Mouse (Mus musculus) bone marrow macrophage, adult 2 months (primary cell): ENCODE data around the gene Slc4a3.

Experiments used
- CTCF ChIP-seq: IDR thresholded peaks from 2 replicates; pipeline ENCODE4 v1.5.1; 2012; ENCODE audit warnings: low read depth, mild to moderate bottlenecking, low read length, moderate library complexity
- POLR2A ChIP-seq: IDR thresholded peaks from 2 replicates; pipeline ENCODE4 v1.6.1; 2012; ENCODE audit warnings: mild to moderate bottlenecking, low read depth, low read length, borderline replicate concordance

DNA sequence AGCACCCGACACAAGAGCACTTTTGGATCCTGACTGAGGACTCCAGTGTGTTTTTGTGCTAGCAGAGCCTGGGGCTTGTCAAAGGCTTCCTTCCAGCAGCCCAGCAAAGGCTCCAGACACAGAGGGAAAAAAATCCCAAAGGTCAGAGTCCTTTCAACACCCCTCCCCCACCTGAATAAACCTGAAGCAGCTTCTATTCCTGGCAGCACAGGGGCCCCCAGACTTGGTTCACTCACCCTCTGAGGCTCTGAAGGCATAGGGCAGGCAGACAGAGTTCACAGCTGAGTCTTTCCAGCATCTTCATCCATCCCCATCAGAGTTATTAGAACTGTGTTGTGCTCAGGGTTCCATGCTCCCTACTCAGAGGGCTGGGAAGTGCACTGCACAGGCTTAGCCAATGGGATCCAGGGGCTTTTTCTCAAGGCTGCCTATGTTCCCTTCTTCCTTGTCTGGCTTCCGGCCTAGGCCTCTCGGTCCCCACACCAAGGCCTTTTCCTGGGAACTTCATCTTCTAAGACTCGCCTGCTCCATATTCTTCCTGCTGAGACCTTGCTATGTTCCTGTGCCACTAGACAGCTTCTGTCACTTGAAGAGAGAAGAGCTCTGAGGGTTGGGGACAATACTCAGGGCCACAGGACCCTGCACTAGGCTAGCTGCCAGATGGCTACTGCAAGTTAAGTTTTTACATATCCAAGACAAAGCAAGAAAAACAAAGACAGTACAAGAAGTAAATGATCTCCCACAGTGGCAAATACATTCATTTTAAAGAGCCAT is 34.4 kb upstream of the Slc4a3 start:
- TF ChIP-seq POLR2A (no peak), CTCF (no peak)
